Mouse (Mus musculus): ENCODE results near the gene Unk. TPM values are rescaled to one million over a fixed set of nuclear protein-coding genes. Genes with fewer than 3 reads are reported as not detected.

Gene Unk
- polyA plus RNA-seq, 3 experiments from 2014 or later: 10.1 to 14.6 (median 12.7) TPM

- ATAC-seq: no peak
Measured at GRCm38 (mm10) chr11:116063562-116063961, 33.4 kb downstream of the Unk start.

- no peak for ATAC-seq
Measured at GRCm38 (mm10) chr11:116064187-116064867, 34.2 kb downstream of the Unk start.

- no peak for ATAC-seq
Measured at GRCm38 (mm10) chr11:116065345-116065744, 35.2 kb downstream of the Unk start.

- ATAC-seq: peak; percentile 60
Measured at GRCm38 (mm10) chr11:116071510-116071909, 41.4 kb downstream of the Unk start.

- no peak for ATAC-seq
Measured at GRCm38 (mm10) chr11:116072608-116073007, 42.5 kb downstream of the Unk start.

GRCm38 (mm10) chr11:116074436-116074991 lies 44.4 kb downstream of the Unk start:
- no peak for ATAC-seq

GRCm38 (mm10) chr11:116075539-116076265 lies 45.6 kb downstream of the Unk start:
- ATAC-seq: no peak

GRCm38 (mm10) chr11:116076266-116076540 lies 46.1 kb downstream of the Unk start:
- no peak for ATAC-seq

- ATAC-seq: peak; percentile 60
Measured at GRCm38 (mm10) chr11:116076836-116077235, 46.7 kb downstream of the Unk start.

- peak; percentile 49 for ATAC-seq
Measured at GRCm38 (mm10) chr11:116077446-116078204, 47.5 kb downstream of the Unk start, which contains the start of gene Unc13d. TSS of gene Unc13d (minus strand) at chr11:116077961.

- peak; percentile 84 for ATAC-seq
Measured at GRCm38 (mm10) chr11:116078221-116078620, 48.1 kb downstream of the Unk start.

GRCm38 (mm10) chr11:116078676-116079320 lies 48.7 kb downstream of the Unk start:
- ATAC-seq: no peak

GRCm38 (mm10) chr11:116079511-116079910 lies 49.4 kb downstream of the Unk start:
- no peak for ATAC-seq

GRCm38 (mm10) chr11:116081081-116081480 lies 51.0 kb downstream of the Unk start:
- no peak for ATAC-seq

GRCm38 (mm10) chr11:116083096-116083672 lies 53.1 kb downstream of the Unk start:
- no peak for ATAC-seq

GRCm38 (mm10) chr11:116084166-116084565 lies 54.0 kb downstream of the Unk start:
- no peak for ATAC-seq

- peak; percentile 97 for ATAC-seq
Measured at GRCm38 (mm10) chr11:116086258-116087193, 56.4 kb downstream of the Unk start, which contains the start of gene Wbp2. TSS of gene Wbp2 (minus strand) at chr11:116086995.

- peak; percentile 50 for ATAC-seq
Measured at GRCm38 (mm10) chr11:116087194-116088130, 57.3 kb downstream of the Unk start.

GRCm38 (mm10) chr11:116088188-116088587 lies 58.1 kb downstream of the Unk start:
- ATAC-seq: no peak
